Mouse (Mus musculus) embryo, embryonic 10 days (tissue): Measurements from ENCODE around the gene Gm49366.
"Not testable (repeated sequence)": the region's sequence is repeated elsewhere in the genome, so short reads cannot be mapped to it uniquely, and the experiment has no call there.

ENCODE experiments used
- DNase-seq: peaks from one replicate; pipeline ENCODE4 v3.0.0-alpha.2; 2015; ENCODE audit warnings: low spot score

Gene Gm49366

DNA sequence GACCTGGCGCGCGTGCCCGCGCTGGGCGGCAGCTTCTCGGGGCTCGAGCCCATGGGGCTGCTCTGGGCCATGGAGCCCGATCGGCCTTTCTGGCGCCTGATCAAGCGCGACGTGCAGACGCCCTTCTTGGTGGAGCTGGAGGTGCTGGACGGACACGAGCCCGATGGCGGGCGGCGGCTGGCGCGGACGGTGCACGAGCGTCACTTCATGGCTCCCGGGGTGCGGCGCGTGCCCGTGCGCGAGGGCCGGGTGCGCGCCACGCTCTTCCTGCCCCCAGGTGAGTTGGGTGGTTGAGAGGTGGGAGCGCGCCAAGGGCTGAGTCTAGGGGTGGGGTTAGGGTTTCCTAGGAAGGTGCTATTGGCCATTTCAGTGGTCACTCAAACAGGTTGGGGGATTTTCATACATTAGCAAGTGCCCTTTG lies at the start of gene Gm49366:
TSS of gene Gm49366 (plus strand) at position 245 of the 421 bp plus-strand sequence.
- peak; percentile 25 for DNase-seq

DNA sequence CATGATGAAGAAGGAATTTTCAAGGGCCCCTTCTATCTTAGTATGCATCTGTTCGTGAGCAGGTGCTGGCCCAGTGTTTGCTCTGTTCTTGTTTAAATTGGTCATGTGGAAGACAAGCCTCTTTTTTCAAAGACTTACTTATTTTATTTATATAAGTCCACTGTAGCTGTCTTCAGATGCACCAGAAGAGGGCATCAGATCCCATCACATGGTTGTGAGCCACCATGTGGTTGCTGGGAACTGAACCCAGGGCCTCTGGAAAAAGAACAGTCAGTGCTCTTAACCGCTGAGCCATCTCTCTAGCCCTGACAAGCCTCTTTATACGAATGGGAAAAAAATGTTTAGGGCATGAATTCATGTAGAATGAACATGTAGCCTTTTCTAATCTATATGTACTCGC lies 49.4 kb upstream of the Gm49366 start:
- DNase-seq, result no peak

GRCm38 (mm10) chr12:83997221-83997620 lies 41.5 kb upstream of the Gm49366 start:
- DNase-seq, result no peak

- no peak for DNase-seq
Observed at GRCm38 (mm10) chr12:83998341-83999107, 40.2 kb upstream of the Gm49366 start.

DNA sequence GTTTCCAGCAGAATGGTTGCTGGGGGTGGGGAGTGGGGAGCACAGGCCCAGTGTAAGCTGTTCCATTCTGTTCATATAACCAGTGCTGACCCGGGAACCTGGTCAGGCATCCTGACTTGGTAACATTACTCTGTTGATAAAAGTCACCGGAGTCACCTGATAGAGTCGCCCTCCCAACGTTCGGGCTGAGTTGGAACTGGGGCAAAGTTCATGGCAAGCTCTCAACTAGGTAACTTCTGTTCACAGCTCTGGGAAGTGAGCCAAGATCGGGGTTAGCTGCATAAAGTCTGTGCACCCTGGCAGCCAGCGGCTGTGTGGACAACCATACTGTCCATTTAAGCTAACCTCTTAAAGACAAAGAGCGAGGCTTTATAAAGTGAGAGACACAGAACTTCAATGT lies 39.5 kb upstream of the Gm49366 start:
- DNase-seq, result not testable (repeated sequence)

GRCm38 (mm10) chr12:84000418-84000817 lies 38.3 kb upstream of the Gm49366 start:
- no peak for DNase-seq

DNA sequence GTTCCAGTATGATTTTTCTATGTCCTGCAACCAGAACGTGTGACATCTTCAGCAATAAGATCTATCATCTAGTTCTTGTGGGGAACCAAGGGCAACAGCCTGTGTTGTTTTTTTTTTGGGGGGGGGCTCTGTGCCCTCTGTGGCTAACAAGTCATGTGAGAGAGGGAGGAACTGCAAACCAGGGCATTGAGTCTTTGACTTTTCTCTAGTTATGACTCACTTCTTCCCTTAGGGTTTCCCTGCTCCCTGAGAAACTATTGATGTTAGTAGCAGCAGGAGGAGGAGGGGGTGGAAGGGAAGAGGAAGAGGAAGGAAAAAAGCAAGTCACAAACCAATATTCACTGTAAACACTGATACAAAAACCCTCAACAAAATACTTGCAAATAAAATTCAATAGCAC lies 34.9 kb upstream of the Gm49366 start:
- no peak for DNase-seq

- DNase-seq, result no peak
Observed at GRCm38 (mm10) chr12:84008251-84008650, 30.5 kb upstream of the Gm49366 start.

- no peak for DNase-seq
Observed at GRCm38 (mm10) chr12:84008729-84009128, 30.0 kb upstream of the Gm49366 start.

DNA sequence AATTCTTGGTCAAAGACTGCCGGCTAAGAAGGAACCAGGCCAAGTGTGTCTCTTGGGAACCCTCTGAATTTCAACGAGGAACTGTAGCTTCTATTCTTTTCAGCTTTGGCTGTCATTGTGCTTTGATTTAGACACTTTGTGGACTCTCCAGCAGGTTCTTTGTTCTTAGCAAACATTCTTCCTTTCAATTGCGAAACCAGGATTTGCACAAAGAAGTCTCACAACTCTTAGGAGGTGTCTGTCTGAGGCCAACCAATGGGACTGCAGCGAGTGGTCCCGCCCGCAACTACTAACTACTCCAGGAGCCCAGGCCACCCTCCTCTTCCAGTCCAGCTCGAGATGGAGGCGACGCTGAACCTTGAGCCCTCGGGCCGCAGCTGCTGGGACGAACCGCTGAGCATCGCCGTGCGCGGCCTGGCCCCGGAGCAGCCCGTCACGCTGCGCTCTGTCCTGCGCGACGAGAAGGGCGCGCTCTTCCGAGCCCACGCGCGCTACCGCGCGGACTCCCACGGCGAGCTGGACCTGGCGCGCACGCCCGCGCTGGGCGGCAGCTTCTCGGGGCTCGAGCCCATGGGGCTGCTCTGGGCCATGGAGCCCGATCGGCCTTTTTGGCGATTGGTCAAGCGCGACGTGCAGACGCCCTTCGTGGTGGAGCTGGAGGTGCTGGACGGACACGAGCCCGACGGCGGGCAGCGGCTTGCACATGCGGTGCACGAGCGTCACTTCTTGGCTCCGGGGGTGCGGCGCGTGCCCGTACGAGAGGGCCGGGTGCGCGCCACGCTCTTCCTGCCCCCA lies 29.4 kb upstream of the Gm49366 start, which contains the start of gene Acot1:
TSS of gene Acot1 (plus strand) at position 320 of the 795 bp plus-strand sequence.
- peak; percentile 87 for DNase-seq

GRCm38 (mm10) chr12:84010201-84010600 lies 28.5 kb upstream of the Gm49366 start:
- no peak for DNase-seq

DNA sequence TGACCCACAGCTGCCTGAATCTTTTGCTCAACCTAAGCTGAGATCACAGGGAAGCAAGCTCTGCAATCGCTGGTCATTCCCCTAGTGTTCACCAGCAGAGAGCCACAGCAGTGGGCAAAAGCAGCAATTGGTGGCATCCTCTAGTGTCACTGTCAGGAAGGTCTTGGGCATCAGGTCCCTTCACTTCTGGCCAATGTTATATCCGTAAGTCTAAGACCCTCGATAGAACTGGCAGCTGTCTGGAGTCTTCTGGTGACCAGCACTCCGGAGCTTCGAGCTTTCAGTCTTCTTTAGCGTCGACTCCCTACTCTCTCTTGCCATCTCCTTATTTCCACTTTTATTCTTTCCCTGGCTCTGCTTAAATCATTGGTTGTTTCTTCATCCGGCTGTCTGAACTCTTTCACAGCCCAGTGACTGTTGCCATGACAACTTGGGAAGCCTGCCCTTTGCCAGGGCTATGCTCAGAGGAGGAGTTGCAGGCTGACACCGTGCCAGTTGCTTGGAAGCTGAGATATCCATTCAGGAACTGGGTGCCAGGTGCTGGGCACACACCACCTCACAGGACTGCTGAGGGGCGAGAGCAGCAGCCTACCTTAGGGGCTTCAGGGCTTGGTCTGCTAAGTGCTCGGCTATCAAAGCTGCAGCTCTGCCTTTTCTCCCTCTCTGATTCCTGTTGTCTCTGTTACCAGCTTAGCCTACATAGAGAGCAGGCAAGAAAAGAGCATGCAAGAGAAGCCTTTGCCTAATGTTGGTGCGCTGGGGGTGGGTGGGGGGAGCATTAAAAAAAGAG lies 27.3 kb upstream of the Gm49366 start:
- DNase-seq, result peak; percentile 80

GRCm38 (mm10) chr12:84013130-84013529 lies 25.6 kb upstream of the Gm49366 start:
- DNase-seq, result no peak

DNA sequence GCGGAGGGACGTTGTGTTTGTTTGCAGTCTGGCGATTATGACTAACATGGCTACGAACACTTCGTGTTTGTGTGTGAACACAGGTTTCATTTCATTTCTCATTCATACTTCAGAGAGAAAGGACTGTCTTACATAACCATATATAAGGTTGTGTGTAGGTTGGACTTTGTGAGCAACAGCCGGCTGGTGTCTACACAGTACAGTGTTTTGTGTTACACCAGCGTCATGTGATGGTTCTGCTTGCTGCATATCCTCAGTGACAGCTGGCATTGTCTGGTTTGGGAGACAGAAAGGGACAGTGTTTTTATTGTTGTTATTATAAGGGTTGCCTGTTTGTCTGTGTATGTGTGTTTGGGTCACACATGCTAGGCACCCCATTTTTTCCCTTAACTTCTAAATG lies 25.0 kb upstream of the Gm49366 start:
- DNase-seq, result no peak

DNA sequence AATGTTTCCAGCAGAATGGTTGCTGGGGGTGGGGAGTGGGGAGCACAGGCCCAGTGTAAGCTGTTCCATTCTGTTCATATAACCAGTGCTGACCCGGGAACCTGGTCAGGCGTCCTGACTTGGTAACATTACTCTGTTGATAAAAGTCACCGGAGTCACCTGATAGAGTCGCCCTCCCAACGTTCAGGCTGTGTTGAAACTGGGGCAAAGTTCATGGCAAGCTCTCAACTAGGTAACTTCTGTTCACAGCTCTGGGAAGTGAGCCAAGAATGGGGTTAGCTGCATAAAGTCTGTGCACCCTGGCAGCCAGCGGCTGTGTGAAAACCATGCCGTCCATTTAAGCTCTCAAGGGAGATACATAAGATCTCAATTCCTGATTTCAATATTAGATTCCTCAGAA lies 18.2 kb upstream of the Gm49366 start:
- not testable (repeated sequence) for DNase-seq

DNA sequence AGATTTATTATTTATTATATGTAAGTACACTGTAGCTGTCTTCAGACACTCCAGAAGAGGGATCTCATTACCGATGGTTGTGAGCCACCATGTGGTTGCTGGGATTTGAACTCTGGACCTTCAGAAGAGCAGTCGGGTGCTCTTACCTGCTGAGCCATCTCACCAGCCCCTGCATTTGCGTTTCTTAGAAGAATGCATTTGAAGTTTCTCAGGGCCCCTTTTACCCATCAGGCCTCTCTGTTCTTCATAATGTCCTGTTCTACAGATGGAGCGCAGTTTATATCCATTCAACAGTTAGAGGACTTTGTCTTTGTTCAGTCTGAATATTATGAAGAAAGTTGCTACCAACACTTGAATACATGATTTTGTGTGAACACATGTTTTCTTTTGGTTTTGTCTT lies 16.5 kb upstream of the Gm49366 start:
- not testable (repeated sequence) for DNase-seq

- DNase-seq, result no peak
Observed at GRCm38 (mm10) chr12:84023052-84023745, 15.5 kb upstream of the Gm49366 start.

- no peak for DNase-seq
Observed at GRCm38 (mm10) chr12:84025888-84026287, 12.8 kb upstream of the Gm49366 start.

DNA sequence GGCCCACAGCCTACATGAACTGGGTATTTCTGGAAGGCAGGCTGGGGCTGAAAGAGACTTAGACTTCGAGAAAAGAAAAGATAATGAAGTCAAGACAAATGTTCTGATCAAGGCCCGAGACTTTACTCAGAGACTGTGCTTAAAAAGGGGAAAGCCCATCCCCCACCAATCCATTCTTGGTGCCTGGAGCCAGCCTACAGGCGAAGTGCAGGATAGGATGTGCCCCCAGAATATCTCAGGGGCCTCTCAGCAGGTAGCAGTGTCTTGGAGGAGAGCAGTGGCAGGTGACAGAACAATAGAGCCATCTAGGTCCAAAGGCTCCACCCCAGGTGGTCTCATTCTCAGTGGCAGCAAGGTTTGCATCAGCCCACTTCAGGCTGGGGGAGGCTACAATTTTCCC lies 10.4 kb upstream of the Gm49366 start:
- DNase-seq, result not testable (repeated sequence)

GRCm38 (mm10) chr12:84029043-84029442 lies 9.7 kb upstream of the Gm49366 start:
- not testable (repeated sequence) for DNase-seq

- peak; percentile 88 for DNase-seq
Observed at GRCm38 (mm10) chr12:84030659-84031332, 7.9 kb upstream of the Gm49366 start.
